Mouse (Mus musculus): ENCODE data around the gene AI597479. TPM values are rescaled to one million over a fixed set of nuclear protein-coding genes. Genes with fewer than 3 reads are reported as not detected.
A peak's percentile ranks its signal among the peaks of the same experiment; 100 is the strongest.

The AI597479 gene
- total RNA-seq (2012; rRNA removed) (16.8 and 20.1 TPM in 2 replicates), polyA plus RNA-seq (2012; ENCODE audit: insufficient read depth in 1 of 2, insufficient read length in 2 of 2, low read depth in 1 of 2, low replicate concordance in 2 of 2, missing spikeins in 1 of 2) (10 to 100 TPM in 1 of 2 experiments, not detected in 1; 15.3 TPM)

DNA sequence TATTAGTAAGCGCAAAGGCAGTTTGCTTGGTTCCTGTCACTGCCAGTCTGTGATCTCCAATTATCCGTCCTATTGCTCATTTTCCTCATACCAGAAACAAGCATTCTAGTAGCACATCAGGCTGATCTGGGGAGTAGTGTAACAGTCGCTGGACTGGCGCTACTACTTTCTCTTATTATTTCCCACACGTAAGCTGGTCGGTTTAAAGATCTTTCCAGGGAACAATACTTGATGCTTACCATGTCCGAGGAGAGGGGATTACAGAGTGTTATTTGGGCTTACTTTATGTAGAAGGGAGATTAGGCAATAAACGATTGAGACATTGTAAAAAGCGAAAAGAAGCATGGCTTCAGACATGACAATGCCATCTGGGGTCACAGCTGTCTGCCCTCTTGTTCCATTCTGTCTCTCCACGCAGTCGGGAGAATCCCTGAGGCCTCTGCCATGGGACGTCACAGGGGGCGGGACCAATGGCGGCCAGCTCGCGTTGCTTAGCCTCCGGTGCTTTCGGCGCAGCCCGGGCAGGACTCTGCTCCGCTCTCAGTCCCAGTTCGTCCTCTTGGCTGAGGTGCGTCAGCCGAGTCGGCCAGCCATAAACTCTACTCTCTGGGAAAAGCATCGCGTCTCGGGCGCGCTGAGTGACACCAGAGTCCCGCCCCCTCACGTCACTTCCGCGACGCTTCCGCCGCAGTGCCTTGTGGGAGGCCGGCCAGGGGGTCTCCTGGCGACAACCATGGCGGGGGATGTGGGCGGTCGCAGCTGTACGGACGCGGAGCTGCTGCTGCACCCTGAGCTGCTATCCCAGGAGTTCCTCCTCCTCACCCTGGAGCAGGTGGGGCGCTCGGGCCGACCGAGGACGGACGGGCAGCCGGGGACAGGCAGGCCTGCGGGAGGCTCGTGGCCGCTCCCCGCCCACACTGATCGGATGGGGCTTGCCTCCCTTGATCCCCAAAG is at the start of gene AI597479, which contains the start of gene Tgfbrap1:
AI597479 (plus strand) TSS at position 680 of the 954 bp plus-strand sequence.
Tgfbrap1 (minus strand) TSS at position 607 of the 954 bp plus-strand sequence.
- H3K79me2 ChIP-seq (ENCODE audit: control insufficient read depth, insufficient read depth, low read length, poor library complexity), result peaks cover 9% of the 10 kb centered on the region; the same call in 1 of the 2 replicates
- peak within 1 kb of the TSS; percentile 95 for H3K27ac ChIP-seq (ENCODE audit: control insufficient read depth, low read depth, low read length)
- peaks cover 5 to 8% of the 10 kb centered on the region in 2 experiments; a peak in 3 of 4 replicates for H3K4me1 ChIP-seq (ENCODE audit: control insufficient read depth in 1 of 2, insufficient read depth in 2 of 2, low read length in 2 of 2)
- H3K36me3 ChIP-seq (ENCODE audit: control insufficient read depth in 1 of 2, insufficient read depth in 2 of 2, low read length in 2 of 2), result peaks cover 0 to 12% of the 10 kb centered on the region in 2 experiments
- H3K9ac ChIP-seq (ENCODE audit: control insufficient read depth, low read depth, low read length, poor library complexity, severe bottlenecking), result peak within 1 kb of the TSS; percentile 86
- TF ChIP-seq ZNF384 (IDR thresholded peaks at IDR 0.05; ENCODE audit: low read depth, low read length), result no peak
- TF ChIP-seq ETS1 (IDR thresholded peaks at IDR 0.05; ENCODE audit: low read depth, low read length), result peak; percentile 8; the same call in 1 of the 2 replicates
- TF ChIP-seq ZMIZ1 (IDR thresholded peaks at IDR 0.05; ENCODE audit: low read depth, low read length), result peak; percentile 66; the same call in 1 of the 2 replicates
- no peak for TF ChIP-seq MYB (IDR thresholded peaks at IDR 0.05; ENCODE audit: low read depth, low read length)
- TF ChIP-seq HCFC1 (IDR thresholded peaks at IDR 0.05; ENCODE audit: low read depth, low read length), result peak; percentile 92
- TF ChIP-seq NELFE (IDR thresholded peaks at IDR 0.05; ENCODE audit: low read depth, low read length), result peak; percentile 82
- TF ChIP-seq CHD1 (IDR thresholded peaks at IDR 0.05; ENCODE audit: low read depth, low read length), result peak; percentile 93; the same call in 1 of the 2 replicates
- peak; percentile 85 for TF ChIP-seq MXI1 (IDR thresholded peaks at IDR 0.05; ENCODE audit: low read depth, low read length)
- TF ChIP-seq UBTF (IDR thresholded peaks at IDR 0.05; ENCODE audit: borderline replicate concordance, insufficient read depth, low read depth, low read length), result no peak
- TF ChIP-seq SMC3 (IDR thresholded peaks at IDR 0.05; ENCODE audit: low read depth, low read length), result no peak
- no peak for TF ChIP-seq NRF1 (IDR thresholded peaks at IDR 0.05; ENCODE audit: insufficient read depth, low read depth, low read length, poor library complexity, severe bottlenecking)
- peak; percentile 82 for TF ChIP-seq ELF1 (IDR thresholded peaks at IDR 0.05; ENCODE audit: low read depth, low read length)
- TF ChIP-seq RCOR1 (IDR thresholded peaks at IDR 0.05; ENCODE audit: low read depth, low read length), result no peak
- TF ChIP-seq MAZ (IDR thresholded peaks at IDR 0.05; ENCODE audit: low read depth, low read length), result no peak; the same call in 1 of the 2 replicates
- peak; percentile 41; the same call in 1 of the 2 replicates for TF ChIP-seq MAX (IDR thresholded peaks at IDR 0.05; ENCODE audit: low read length)
- TF ChIP-seq JUND (IDR thresholded peaks at IDR 0.05; ENCODE audit: low read depth, low read length), result no peak
- no peak for TF ChIP-seq E2F4 (IDR thresholded peaks at IDR 0.05; ENCODE audit: borderline replicate concordance, low read depth, low read length)
- no peak for TF ChIP-seq BHLHE40 (IDR thresholded peaks at IDR 0.05; ENCODE audit: borderline replicate concordance, low read depth, low read length)
- peak; percentile 80 to 86 for TF ChIP-seq POLR2A (IDR thresholded peaks at IDR 0.05; ENCODE audit: control insufficient read depth in 1 of 2, insufficient read depth in 1 of 2, low read depth in 1 of 2, low read length in 2 of 2, poor library complexity in 1 of 2)
- no peak for TF ChIP-seq TAL1 (IDR thresholded peaks at IDR 0.05; ENCODE audit: low read length)
- TF ChIP-seq SIN3A (IDR thresholded peaks at IDR 0.05; ENCODE audit: low read length), result peak; percentile 86
- no peak for TF ChIP-seq CHD2 (IDR thresholded peaks at IDR 0.05; ENCODE audit: low read length)
- no peak for TF ChIP-seq ZC3H11A (IDR thresholded peaks at IDR 0.05; ENCODE audit: low read depth, low read length)
- TF ChIP-seq USF1 (IDR thresholded peaks at IDR 0.05; ENCODE audit: low read depth, low read length), result no peak
- TF ChIP-seq TCF12 (IDR thresholded peaks at IDR 0.05; ENCODE audit: low read depth, low read length), result peak; percentile 56; the same call in 1 of the 2 replicates
- TF ChIP-seq EP300 (IDR thresholded peaks at IDR 0.05; ENCODE audit: low read depth in 1 of 2, low read length in 2 of 2), result 0 out of 4 replicates have a peak, but pooled peaks of 1 of the 2 experiments have one; percentile 10
- TF ChIP-seq MAFK (IDR thresholded peaks at IDR 0.05; ENCODE audit: borderline replicate concordance, low read depth, low read length), result no peak
- peak; percentile 42; the same call in 1 of the 2 replicates for TF ChIP-seq MYC (IDR thresholded peaks at IDR 0.05; ENCODE audit: low read depth, low read length)
- peak; percentile 72 for TF ChIP-seq POLR2AphosphoS2 (IDR thresholded peaks at IDR 0.05; ENCODE audit: low read length)
- peak; percentile 72 for TF ChIP-seq TBP (IDR thresholded peaks at IDR 0.05; ENCODE audit: low read depth, low read length)
- peak; percentile 73; the same call in 1 of the 2 replicates for TF ChIP-seq KAT2A (conservative IDR thresholded peaks at IDR 0.05; ENCODE audit: low read depth, low read length)
- H3K9me3 ChIP-seq (replicated peaks; ENCODE audit: insufficient read depth, low read length), result no peaks in the 10 kb centered on the region
- peak; percentile 94 for DNase-seq (ENCODE audit: low read depth, low spot score)
- H3K4me3 ChIP-seq (ENCODE audit: control insufficient read depth in 1 of 2, insufficient read depth in 1 of 2, low read depth in 2 of 2, low read length in 2 of 2), result peak within 1 kb of the TSS; percentile 94
- no peaks in the 10 kb centered on the region for H3K27me3 ChIP-seq (ENCODE audit: control insufficient read depth in 1 of 2, insufficient read depth in 2 of 2, low read length in 2 of 2)

Measured in MEL (cell line).